Mouse (Mus musculus): ENCODE data around the gene Lhx8. TPM values are rescaled to one million over a fixed set of nuclear protein-coding genes. Genes with fewer than 3 reads are reported as not detected.
A peak's percentile ranks its signal among the peaks of the same experiment; 100 is the strongest.

Gene Lhx8
- polyA plus RNA-seq (2016; fragmentation: Nextera tagmentation; extraction: Ambion mirVana), result 1.4 and 3.1 TPM in 2 replicates

DNA sequence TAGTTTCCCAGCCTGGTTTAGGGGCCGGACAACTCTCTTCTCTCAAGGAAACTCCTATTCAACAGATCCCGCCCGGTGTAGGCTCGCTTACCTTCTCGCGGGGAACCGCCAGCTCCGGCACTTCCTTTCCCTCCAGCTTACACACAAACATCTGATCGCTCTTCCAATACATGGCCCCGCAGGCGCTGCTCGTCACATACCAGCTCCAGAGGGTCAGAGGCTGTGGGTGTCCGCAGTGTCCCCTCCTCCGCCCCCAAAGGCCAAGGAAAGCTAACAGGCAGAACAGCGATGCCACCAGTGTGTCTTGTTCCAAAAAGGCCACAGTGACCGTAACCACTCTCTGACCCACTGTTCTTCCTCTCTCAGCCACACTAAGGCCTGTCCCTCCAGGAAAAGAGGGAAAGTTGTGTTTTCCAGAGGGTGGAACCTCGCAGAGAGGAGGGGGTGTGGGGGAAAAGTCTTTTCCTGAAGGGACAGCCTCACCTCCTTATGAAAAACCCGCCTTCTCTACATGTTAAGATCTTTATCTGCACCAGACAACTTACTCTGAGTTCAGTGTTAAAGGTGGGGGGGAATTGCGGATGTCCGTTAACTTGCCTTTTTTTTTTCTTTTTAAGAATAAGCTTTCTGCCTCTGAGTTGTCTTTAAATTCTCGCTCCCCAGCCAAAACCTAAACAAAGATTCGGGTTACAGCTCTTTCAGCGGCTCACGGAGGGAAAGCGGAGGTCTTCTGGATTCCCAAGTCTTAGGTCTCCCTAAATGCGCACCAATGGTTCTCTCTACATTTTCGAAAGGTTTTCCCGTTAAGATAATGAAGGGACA lies at the start of gene Lhx8:
TSS of gene Lhx8 (minus strand) at position 479 of the 822 bp plus-strand sequence.
- peak within 1 kb of the TSS; percentile 18 for H3K9ac ChIP-seq
- ATAC-seq (ENCODE audit: low FRiP score), result no peak

GRCm38 (mm10) chr3:154373536-154373935 lies 43.1 kb upstream of the Lhx8 start:
- WGBS, result 80% methylated on average over 5 of the region's 5 CpGs
- H3K4me3 ChIP-seq, result no peak overlapping the region
- H3K36me3 ChIP-seq, result no peaks in the 10 kb centered on the region
- no peak overlapping the region for H3K4me2 ChIP-seq (replicated peaks)
- no peaks in the 10 kb centered on the region for H3K9me3 ChIP-seq (replicated peaks)
- no peak for ATAC-seq (ENCODE audit: low FRiP score)
- H3K27me3 ChIP-seq, result no peaks in the 10 kb centered on the region
- no peak overlapping the region for H3K9ac ChIP-seq
- no peak overlapping the region for H3K27ac ChIP-seq
- no peaks in the 10 kb centered on the region for H3K4me1 ChIP-seq

More for the DNA sequence above, at the start of gene Lhx8:
- WGBS, result 1% methylated on average over 28 of the region's 28 CpGs
- Histone ChIP-seq H3K27ac (no peak within 1 kb of the TSS), H3K9me3 (replicated peaks) (no peaks in the 10 kb centered on the region), H3K4me1 (peaks cover 26% of the 10 kb centered on the region), H3K36me3 (no peaks in the 10 kb centered on the region), H3K4me2 (replicated peaks) (peak within 1 kb of the TSS; percentile 80), H3K27me3 (peaks cover 83% of the 10 kb centered on the region), H3K4me3 (peak within 1 kb of the TSS; percentile 25)

DNA sequence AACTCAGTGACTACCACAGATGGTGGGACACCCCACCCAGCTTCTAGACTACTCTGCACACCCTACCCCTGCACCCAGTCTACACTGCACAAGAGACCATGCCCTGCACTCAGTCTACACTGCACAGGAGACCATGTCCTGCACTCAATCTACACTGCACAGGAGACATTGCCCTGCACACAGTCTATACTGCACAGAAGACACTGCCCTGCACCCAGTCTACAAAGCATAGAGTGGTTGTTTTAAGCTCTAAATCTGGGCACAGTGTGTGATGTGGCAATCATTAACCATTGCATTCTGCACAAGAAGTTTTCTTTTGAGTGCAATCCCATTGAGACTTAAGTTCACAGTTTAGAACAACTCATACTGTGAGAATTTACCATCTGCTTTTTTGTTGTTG lies 42.2 kb upstream of the Lhx8 start:
- H3K9ac ChIP-seq, result no peak overlapping the region
- H3K4me3 ChIP-seq, result no peak overlapping the region
- no peaks in the 10 kb centered on the region for H3K36me3 ChIP-seq
- H3K9me3 ChIP-seq (replicated peaks), result no peaks in the 10 kb centered on the region
- no peaks in the 10 kb centered on the region for H3K4me1 ChIP-seq
- H3K27me3 ChIP-seq, result no peaks in the 10 kb centered on the region
- ATAC-seq (ENCODE audit: low FRiP score), result no peak
- no peak overlapping the region for H3K27ac ChIP-seq
- no peak overlapping the region for H3K4me2 ChIP-seq (replicated peaks)

DNA sequence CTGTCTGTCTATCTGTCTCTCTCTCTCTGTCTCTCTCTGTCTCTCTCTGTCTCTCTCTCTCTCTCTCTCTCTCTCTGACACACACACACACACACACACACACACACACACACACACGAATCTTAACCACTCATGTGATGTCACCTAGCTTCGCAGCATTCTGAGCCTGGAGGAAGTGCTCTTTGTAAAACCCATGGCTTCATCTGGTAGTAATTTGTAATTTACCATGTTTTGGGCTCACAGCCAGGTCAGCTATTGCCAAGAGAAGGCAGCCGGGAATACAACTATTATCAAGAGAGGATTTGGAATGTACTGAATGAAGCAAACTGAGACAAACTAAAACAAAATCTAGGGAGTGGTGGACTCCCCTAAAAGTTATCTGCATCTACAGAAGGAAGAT lies 36.9 kb upstream of the Lhx8 start:
- ATAC-seq (ENCODE audit: low FRiP score), result no peak
- no peaks in the 10 kb centered on the region for H3K9me3 ChIP-seq (replicated peaks)
- H3K27ac ChIP-seq, result no peak overlapping the region
- H3K4me1 ChIP-seq, result no peaks in the 10 kb centered on the region
- H3K4me3 ChIP-seq, result no peak overlapping the region
- no peaks in the 10 kb centered on the region for H3K36me3 ChIP-seq
- no peak overlapping the region for H3K9ac ChIP-seq
- WGBS, result 76% methylated on average over 3 of the region's 3 CpGs
- no peaks in the 10 kb centered on the region for H3K27me3 ChIP-seq
- no peak overlapping the region for H3K4me2 ChIP-seq (replicated peaks)

- H3K4me3 ChIP-seq, result no peak overlapping the region
- 26% methylated on average over 10 of the region's 10 CpGs for WGBS
- H3K9ac ChIP-seq, result no peak overlapping the region
- H3K27me3 ChIP-seq, result no peaks in the 10 kb centered on the region
- no peak for ATAC-seq (ENCODE audit: low FRiP score)
- H3K27ac ChIP-seq, result no peak overlapping the region
- H3K36me3 ChIP-seq, result no peaks in the 10 kb centered on the region
- no peak overlapping the region for H3K4me2 ChIP-seq (replicated peaks)
- no peaks in the 10 kb centered on the region for H3K4me1 ChIP-seq
- no peaks in the 10 kb centered on the region for H3K9me3 ChIP-seq (replicated peaks)
Measured at GRCm38 (mm10) chr3:154364604-154365209, 34.2 kb upstream of the Lhx8 start.

DNA sequence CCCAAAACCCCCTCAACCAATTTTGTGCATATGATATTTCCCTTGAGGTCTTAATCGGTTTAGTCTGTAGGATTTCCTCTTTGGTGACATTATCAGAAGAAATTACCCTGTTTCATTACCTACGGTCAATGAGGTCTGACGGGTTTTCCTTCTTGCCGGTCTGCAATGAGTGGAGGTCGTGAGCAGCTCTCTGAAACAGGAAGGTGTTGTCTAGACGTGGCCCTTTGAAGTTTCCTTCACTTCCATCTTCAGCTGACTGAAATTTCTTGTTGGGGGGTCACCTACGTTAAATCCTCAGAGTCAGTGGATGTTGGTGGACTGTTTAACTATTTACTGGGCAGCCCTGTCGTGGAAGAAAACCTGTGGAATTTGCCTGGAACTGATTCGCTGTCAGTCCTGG lies 33.0 kb upstream of the Lhx8 start:
- WGBS, result 65% methylated on average over 9 of the region's 9 CpGs
- Histone ChIP-seq H3K4me3 (no peak overlapping the region), H3K4me1 (no peaks in the 10 kb centered on the region), H3K27ac (no peak overlapping the region), H3K4me2 (replicated peaks) (no peak overlapping the region), H3K36me3 (no peaks in the 10 kb centered on the region), H3K27me3 (no peaks in the 10 kb centered on the region), H3K9ac (no peak overlapping the region), H3K9me3 (replicated peaks) (no peaks in the 10 kb centered on the region)
- no peak for ATAC-seq (ENCODE audit: low FRiP score)

DNA sequence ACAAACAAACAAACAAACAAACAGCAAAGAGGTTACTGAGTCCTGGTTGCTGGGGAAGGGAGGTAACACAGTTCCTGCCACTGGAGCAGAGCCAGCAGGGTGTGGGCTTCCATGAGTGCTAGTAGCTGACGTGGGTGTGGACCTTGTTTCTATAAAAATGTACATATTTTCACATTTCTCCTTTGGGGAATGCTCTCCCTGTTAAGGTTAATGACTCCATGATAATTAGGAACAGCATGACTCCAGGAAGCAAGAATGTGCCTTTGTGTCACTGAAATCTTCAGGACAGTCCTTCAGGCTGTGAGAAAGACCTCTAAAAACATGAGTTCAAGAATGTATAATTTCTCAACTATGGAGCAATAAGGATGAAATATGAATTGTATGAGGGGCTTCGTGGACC lies 28.8 kb upstream of the Lhx8 start:
- H3K9me3 ChIP-seq (replicated peaks), result no peaks in the 10 kb centered on the region
- no peak overlapping the region for H3K9ac ChIP-seq
- H3K27ac ChIP-seq, result no peak overlapping the region
- no peaks in the 10 kb centered on the region for H3K4me1 ChIP-seq
- H3K4me3 ChIP-seq, result no peak overlapping the region
- WGBS, result 70% methylated on average over 2 of the region's 2 CpGs
- no peaks in the 10 kb centered on the region for H3K27me3 ChIP-seq
- no peak overlapping the region for H3K4me2 ChIP-seq (replicated peaks)
- no peaks in the 10 kb centered on the region for H3K36me3 ChIP-seq
- no peak for ATAC-seq (ENCODE audit: low FRiP score)

DNA sequence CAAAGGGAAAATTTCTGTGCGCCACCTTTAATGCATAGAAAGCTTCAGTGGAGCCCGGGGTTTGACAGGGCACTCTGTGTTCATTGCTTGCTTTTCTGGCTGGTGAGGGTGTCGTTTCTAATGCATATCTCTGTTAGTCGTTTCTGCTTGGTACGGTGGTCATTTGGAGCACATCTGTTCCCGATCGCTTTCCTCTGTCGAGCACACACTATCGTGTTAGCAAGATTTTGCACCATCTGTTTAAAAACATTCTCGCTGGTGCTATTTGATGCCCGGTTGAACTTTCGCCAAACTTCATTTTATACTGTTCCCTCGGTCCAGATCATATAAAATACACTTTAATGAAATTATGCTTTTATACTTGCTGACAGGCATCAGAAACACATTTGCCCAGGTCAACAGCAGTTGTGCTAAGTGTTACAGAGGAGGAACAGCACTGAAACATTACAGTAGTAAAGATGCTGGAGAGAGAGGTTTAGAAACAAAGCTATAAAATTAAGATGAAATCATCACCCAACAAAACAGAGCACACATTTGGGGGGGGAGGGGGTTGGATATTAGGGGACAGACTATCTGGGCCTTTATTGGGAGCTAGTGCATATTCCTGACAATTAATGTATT lies 9.9 kb upstream of the Lhx8 start:
- no peak overlapping the region for H3K27ac ChIP-seq
- H3K4me2 ChIP-seq (replicated peaks), result no peak overlapping the region
- no peak overlapping the region for H3K9ac ChIP-seq
- ATAC-seq (ENCODE audit: low FRiP score), result no peak
- no peaks in the 10 kb centered on the region for H3K36me3 ChIP-seq
- no peak overlapping the region for H3K4me3 ChIP-seq
- H3K27me3 ChIP-seq, result peaks cover 33% of the 10 kb centered on the region
- 54% methylated on average over 13 of the region's 13 CpGs for WGBS
- H3K4me1 ChIP-seq, result no peaks in the 10 kb centered on the region
- H3K9me3 ChIP-seq (replicated peaks), result no peaks in the 10 kb centered on the region

GRCm38 (mm10) chr3:154339649-154340260 lies 9.3 kb upstream of the Lhx8 start:
- Histone ChIP-seq H3K4me2 (replicated peaks) (no peak overlapping the region), H3K9me3 (replicated peaks) (no peaks in the 10 kb centered on the region), H3K27me3 (peaks cover 40% of the 10 kb centered on the region), H3K36me3 (no peaks in the 10 kb centered on the region), H3K9ac (no peak overlapping the region), H3K4me1 (no peaks in the 10 kb centered on the region), H3K27ac (no peak overlapping the region), H3K4me3 (no peak overlapping the region)
- WGBS, result 59% methylated on average over 17 of the region's 17 CpGs
- peak; percentile 61 for ATAC-seq (ENCODE audit: low FRiP score)

GRCm38 (mm10) chr3:154334806-154335205 lies 4.3 kb upstream of the Lhx8 start:
- Histone ChIP-seq H3K36me3 (no peaks in the 10 kb centered on the region), H3K27me3 (peaks cover 80% of the 10 kb centered on the region), H3K4me2 (replicated peaks) (no peak overlapping the region), H3K27ac (no peak overlapping the region), H3K4me3 (no peak overlapping the region), H3K4me1 (peaks cover 11% of the 10 kb centered on the region; the same call in 1 of the 2 replicates), H3K9me3 (replicated peaks) (no peaks in the 10 kb centered on the region), H3K9ac (no peak overlapping the region)
- 7% methylated on average over 10 of the region's 10 CpGs for WGBS
- ATAC-seq (ENCODE audit: low FRiP score), result no peak

- no peak overlapping the region for H3K9ac ChIP-seq
- no peak for ATAC-seq (ENCODE audit: low FRiP score)
- 3% methylated on average over 16 of the region's 16 CpGs for WGBS
- H3K9me3 ChIP-seq (replicated peaks), result no peaks in the 10 kb centered on the region
- H3K4me2 ChIP-seq (replicated peaks), result no peak overlapping the region
- H3K27me3 ChIP-seq, result peaks cover 82% of the 10 kb centered on the region
- no peak overlapping the region for H3K27ac ChIP-seq
- no peak overlapping the region for H3K4me3 ChIP-seq
- no peaks in the 10 kb centered on the region for H3K36me3 ChIP-seq
- H3K4me1 ChIP-seq, result peaks cover 18% of the 10 kb centered on the region
Measured at GRCm38 (mm10) chr3:154333401-154333999, 3.0 kb upstream of the Lhx8 start.

DNA sequence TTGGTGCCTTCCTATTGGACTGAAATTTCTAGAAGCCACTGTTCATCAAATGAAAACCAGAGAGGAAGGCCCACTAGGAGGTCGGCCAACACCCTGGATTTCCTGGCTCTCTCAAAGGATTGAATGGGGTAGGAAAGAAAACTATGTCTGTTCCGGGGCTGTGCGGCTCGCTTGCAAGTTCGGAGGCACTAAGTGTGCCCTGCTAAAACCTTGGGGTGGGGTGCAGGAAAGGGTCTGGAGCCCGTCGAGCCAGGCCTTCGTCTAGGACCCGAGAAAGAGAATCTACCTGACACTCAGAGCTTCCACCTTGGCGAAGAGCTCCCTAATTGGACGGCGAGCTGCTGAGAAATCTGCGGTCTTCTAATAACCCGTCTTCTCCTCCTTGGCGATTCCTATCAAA lies 2.5 kb upstream of the Lhx8 start:
- Histone ChIP-seq H3K27me3 (peaks cover 85% of the 10 kb centered on the region), H3K36me3 (no peaks in the 10 kb centered on the region), H3K27ac (no peak overlapping the region), H3K9me3 (replicated peaks) (no peaks in the 10 kb centered on the region), H3K4me3 (no peak overlapping the region), H3K9ac (no peak overlapping the region), H3K4me1 (peaks cover 24% of the 10 kb centered on the region), H3K4me2 (replicated peaks) (no peak overlapping the region)
- no peak for ATAC-seq (ENCODE audit: low FRiP score)
- 1% methylated on average over 15 of the region's 15 CpGs for whole genome bisulfite sequencing

Measured in hindbrain, embryonic 12.5 days (tissue).